Mouse (Mus musculus) liver, adult 2 months (tissue): Measurements from ENCODE around the gene Hadh.

Experiments
- CTCF ChIP-seq: fragments of 200-500 bp; IDR thresholded peaks from 2 replicates; pipeline ENCODE4 v1.5.1; 2011; ENCODE audit warnings: low read depth, low read length, control low read depth
- POLR2A ChIP-seq: fragments of 200-500 bp; IDR thresholded peaks from 2 replicates; pipeline ENCODE4 v1.6.1; 2011; ENCODE audit warnings: low read length, control low read depth; ENCODE audit not compliant: insufficient read depth; ENCODE audit errors: extremely low read depth

GRCm38 (mm10) chr3:131320184-131320583, 48.3 kb upstream of the Hadh start:
- TF ChIP-seq POLR2A, result no peak
- peak; percentile 85 for TF ChIP-seq CTCF
